Mouse (Mus musculus) lung, embryonic 14.5 days (tissue): Measurements from ENCODE around the gene Lap3. TPM values are rescaled to one million over a fixed set of nuclear protein-coding genes. Genes with fewer than 3 reads are reported as not detected.

Experiments
- ATAC-seq: fragments of 200-750 bp; cut with Nextera tagmentation; 2 replicates; pipeline ENCODE4 v1.8.0; 2017; ENCODE audit warnings: mild to moderate bottlenecking, moderate TSS enrichment, moderate library complexity; ENCODE audit not compliant: insufficient read depth
- DNase-seq: peaks from one replicate; pipeline ENCODE4 v3.0.0-alpha.2; 2015
- H3K27ac ChIP-seq: fragments of 300-500 bp; sonication (generic); 2 replicates; pipeline ENCODE4 v1.5.1; 2014; ENCODE audit warnings: low read depth, mild to moderate bottlenecking, moderate library complexity
- H3K27me3 ChIP-seq: fragments of 300-500 bp; sonication (generic); 2 replicates; pipeline ENCODE4 v1.6.1; 2014; ENCODE audit warnings: low read length, control low read depth; ENCODE audit not compliant: insufficient read depth
- H3K36me3 ChIP-seq: fragments of 300-500 bp; sonication (generic); 2 replicates; pipeline ENCODE4 v1.6.1; 2014; ENCODE audit warnings: control low read depth; ENCODE audit not compliant: insufficient read depth
- H3K4me1 ChIP-seq: fragments of 300-500 bp; sonication (generic); 2 replicates; pipeline ENCODE4 v1.6.1; 2014; ENCODE audit warnings: antibody characterized with exemption, control low read depth; ENCODE audit not compliant: insufficient read depth
- H3K4me2 ChIP-seq: fragments of 300-500 bp; sonication (generic); 2 replicates; pipeline ENCODE4 v1.6.1; 2014; ENCODE audit warnings: mild to moderate bottlenecking
- H3K4me3 ChIP-seq: fragments of 300-500 bp; sonication (generic); 2 replicates; pipeline ENCODE4 v1.5.1; 2014; ENCODE audit warnings: low read depth, low read length
- H3K9ac ChIP-seq: fragments of 300-500 bp; sonication (generic); 2 replicates; pipeline ENCODE4 v1.6.1; 2014
- H3K9me3 ChIP-seq: fragments of 300-500 bp; sonication (generic); 2 replicates; pipeline ENCODE4 v1.6.1; 2016; ENCODE audit warnings: low read depth, low read length, control low read depth
- CTCF ChIP-seq: IDR thresholded peaks from 2 replicates; pipeline ENCODE4 v1.5.1; 2016; ENCODE audit warnings: antibody characterized with exemption, low read depth
- WGBS: fragments of 180-500 bp; shearing (Covaris S2); extraction: QIAGEN DNeasy Blood & Tissue Kit; methylation state at CpG from one replicate; pipeline ENCODE4 v1.1.7; 2014; 5-methylcytosine and 5-hydroxymethylcytosine counted together
- polyA plus RNA-seq: library from polyadenylated mRNA; unstranded; fragments of >200 nt; fragmentation: Nextera tagmentation; extraction: Ambion mirVana; gene quantifications from 2 replicates; pipeline ENCODE4 v1.2.1, GENCODE M21; 2014

Lap3 gene
- polyA plus RNA-seq, 1 experiment from 2014 or later: 119 TPM

GRCm38 (mm10) chr5:45495429-45495975, 2.3 kb downstream of the Lap3 start:
- TF ChIP-seq CTCF: no peak
- Histone ChIP-seq H3K36me3 (peaks cover 51% of the 10 kb centered on the region), H3K4me3 (no peak overlapping the region), H3K9me3 (no peaks in the 10 kb centered on the region), H3K9ac (no peak overlapping the region), H3K4me2 (peak overlapping the region; percentile 87; the same call in 1 of the 2 replicates), H3K4me1 (no peaks in the 10 kb centered on the region), H3K27me3 (no peaks in the 10 kb centered on the region), H3K27ac (no peak overlapping the region)
- 86% methylated on average over 3 of the region's 3 CpGs for WGBS
- ATAC-seq (no peak), DNase-seq (no peak)

- TF ChIP-seq CTCF: no peak
- no peak overlapping the region for H3K4me2 ChIP-seq
- peaks cover 56% of the 10 kb centered on the region for H3K36me3 ChIP-seq
- H3K27ac ChIP-seq: no peak overlapping the region
- no peak for ATAC-seq
- DNase-seq: no peak
- no peak overlapping the region for H3K9ac ChIP-seq
- no peaks in the 10 kb centered on the region for H3K9me3 ChIP-seq
- no peaks in the 10 kb centered on the region for H3K4me1 ChIP-seq
- no peaks in the 10 kb centered on the region for H3K27me3 ChIP-seq
- H3K4me3 ChIP-seq: no peak overlapping the region
Measured at GRCm38 (mm10) chr5:45496042-45496441, 2.9 kb downstream of the Lap3 start.

- peaks cover 59% of the 10 kb centered on the region for H3K36me3 ChIP-seq
- H3K9ac ChIP-seq: no peak overlapping the region
- no peak for ATAC-seq
- no peak for DNase-seq
- no peaks in the 10 kb centered on the region for H3K9me3 ChIP-seq
- H3K4me3 ChIP-seq: no peak overlapping the region
- TF ChIP-seq CTCF: no peak
- WGBS: 86% methylated on average over 4 of the region's 4 CpGs
- no peak overlapping the region for H3K27ac ChIP-seq
- no peaks in the 10 kb centered on the region for H3K27me3 ChIP-seq
- H3K4me2 ChIP-seq: no peak overlapping the region
- no peaks in the 10 kb centered on the region for H3K4me1 ChIP-seq
Measured at GRCm38 (mm10) chr5:45496479-45496878, 3.3 kb downstream of the Lap3 start.

- Histone ChIP-seq H3K4me1 (no peaks in the 10 kb centered on the region), H3K27me3 (no peaks in the 10 kb centered on the region), H3K27ac (no peak overlapping the region), H3K4me3 (no peak overlapping the region), H3K9me3 (no peaks in the 10 kb centered on the region), H3K9ac (no peak overlapping the region), H3K4me2 (no peak overlapping the region), H3K36me3 (peaks cover 65% of the 10 kb centered on the region)
- ATAC-seq: no peak
- no peak for DNase-seq
- no peak for TF ChIP-seq CTCF
- whole genome bisulfite sequencing: 83% methylated on average over 12 of the region's 12 CpGs
Measured at GRCm38 (mm10) chr5:45496930-45497550, 3.9 kb downstream of the Lap3 start.

GRCm38 (mm10) chr5:45497564-45497963, 4.4 kb downstream of the Lap3 start:
- Histone ChIP-seq H3K4me1 (no peaks in the 10 kb centered on the region), H3K4me2 (no peak overlapping the region), H3K27ac (no peak overlapping the region), H3K9me3 (no peaks in the 10 kb centered on the region), H3K36me3 (peaks cover 70% of the 10 kb centered on the region), H3K9ac (no peak overlapping the region), H3K4me3 (no peak overlapping the region), H3K27me3 (no peaks in the 10 kb centered on the region)
- WGBS: 88% methylated on average over 5 of the region's 5 CpGs
- DNase-seq (no peak), ATAC-seq (no peak)
- TF ChIP-seq CTCF: no peak

GRCm38 (mm10) chr5:45510071-45510470, 16.9 kb downstream of the Lap3 start:
- Histone ChIP-seq H3K27me3 (no peaks in the 10 kb centered on the region), H3K9me3 (no peaks in the 10 kb centered on the region), H3K36me3 (peaks cover 76% of the 10 kb centered on the region), H3K9ac (no peak overlapping the region), H3K4me1 (no peaks in the 10 kb centered on the region), H3K4me3 (no peak overlapping the region), H3K4me2 (no peak overlapping the region), H3K27ac (no peak overlapping the region)
- DNase-seq: no peak
- 82% methylated on average over 7 of the region's 7 CpGs for WGBS
- ATAC-seq: no peak
- no peak for TF ChIP-seq CTCF

- no peak overlapping the region for H3K27ac ChIP-seq
- 86% methylated on average over 6 of the region's 6 CpGs for WGBS
- no peak for ATAC-seq
Measured at GRCm38 (mm10) chr5:45512908-45513307, 19.7 kb downstream of the Lap3 start.

More at GRCm38 (mm10) chr5:45512908-45513307, 19.7 kb downstream of the Lap3 start:
- Histone ChIP-seq H3K27me3 (no peaks in the 10 kb centered on the region), H3K9ac (no peak overlapping the region), H3K36me3 (peaks cover 51% of the 10 kb centered on the region), H3K4me1 (no peaks in the 10 kb centered on the region), H3K4me2 (no peak overlapping the region), H3K9me3 (no peaks in the 10 kb centered on the region), H3K4me3 (no peak overlapping the region)
- TF ChIP-seq CTCF: no peak
- no peak for DNase-seq
